Mouse (Mus musculus) testis, postnatal 14 days (tissue): ENCODE data around the gene Skp1a.
A peak's percentile ranks its signal among the peaks of the same experiment; 100 is the strongest.

Source experiments
- DNase-seq: peaks from one replicate; pipeline ENCODE4 v3.0.0; 2021; ENCODE audit warnings: low spot score

The Skp1a gene

GRCm38 (mm10) chr11:52277433-52278150, 45.8 kb downstream of the Skp1a start:
- DNase-seq = no peak

GRCm38 (mm10) chr11:52278164-52278563, 46.4 kb downstream of the Skp1a start:
- DNase-seq = no peak

- no peak for DNase-seq
Measured at GRCm38 (mm10) chr11:52278991-52279390, 47.2 kb downstream of the Skp1a start.

GRCm38 (mm10) chr11:52279611-52280145, 47.9 kb downstream of the Skp1a start:
- no peak for DNase-seq

- no peak for DNase-seq
Measured at GRCm38 (mm10) chr11:52280566-52281455, 49.0 kb downstream of the Skp1a start.

GRCm38 (mm10) chr11:52281568-52282328, 50.0 kb downstream of the Skp1a start:
- DNase-seq = no peak

GRCm38 (mm10) chr11:52282420-52282773, 50.6 kb downstream of the Skp1a start:
- DNase-seq = peak; percentile 61

GRCm38 (mm10) chr11:52282774-52283595, 51.2 kb downstream of the Skp1a start, which contains the start of gene Tcf7:
TSS of gene Tcf7 (minus strand) at chr11:52283014.
- peak; percentile 80 for DNase-seq

- DNase-seq = peak; percentile 77
Measured at GRCm38 (mm10) chr11:52283596-52284571, 52.1 kb downstream of the Skp1a start.

GRCm38 (mm10) chr11:52286301-52286957, 54.6 kb downstream of the Skp1a start:
- DNase-seq = no peak

GRCm38 (mm10) chr11:52286958-52287305, 55.1 kb downstream of the Skp1a start:
- no peak for DNase-seq

- no peak for DNase-seq
Measured at GRCm38 (mm10) chr11:52292346-52292745, 60.6 kb downstream of the Skp1a start.

GRCm38 (mm10) chr11:52292894-52293293, 61.1 kb downstream of the Skp1a start:
- no peak for DNase-seq

GRCm38 (mm10) chr11:52294103-52294502, 62.3 kb downstream of the Skp1a start:
- DNase-seq = no peak
